Mouse (Mus musculus): ENCODE measurements around the gene Gm49450.
"Not testable (repeated sequence)": the region's sequence is repeated elsewhere in the genome, so short reads cannot be mapped to it uniquely, and the experiment has no call there.

DNA sequence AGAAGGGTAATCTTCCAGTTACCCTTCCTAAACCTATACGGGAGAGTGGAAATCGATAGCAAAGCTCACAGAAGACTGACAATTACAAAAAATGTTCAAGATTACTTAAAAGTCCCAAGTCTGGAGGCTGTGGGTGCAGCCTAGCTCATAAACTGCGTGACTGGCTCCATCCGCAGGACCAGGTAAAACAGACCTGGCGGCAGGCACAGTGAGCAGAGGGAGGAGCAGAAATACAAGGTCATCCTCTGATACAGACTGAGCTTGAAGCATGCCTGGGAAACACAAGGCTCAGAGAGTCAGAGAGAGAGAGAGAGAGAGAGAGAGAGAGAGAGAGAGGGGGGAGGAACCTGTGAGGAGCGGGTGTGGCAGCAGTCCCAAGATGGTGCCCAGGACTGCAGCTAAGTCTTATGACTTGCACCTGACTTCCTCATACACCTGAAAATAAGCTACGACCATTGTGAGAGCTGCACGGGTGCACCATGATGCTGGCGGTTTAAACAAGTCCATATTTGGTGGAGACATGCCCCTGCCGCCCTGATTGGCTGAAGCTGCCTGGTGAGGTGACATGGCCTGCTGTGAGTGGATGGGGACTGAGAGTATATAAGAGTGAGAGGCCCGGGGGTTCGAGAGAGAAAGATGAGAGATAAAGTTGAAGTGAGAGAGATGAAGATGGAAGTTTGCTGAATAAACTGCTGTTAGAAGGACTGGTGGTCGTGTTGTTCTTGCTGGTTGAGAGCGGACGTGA lies 18.4 kb upstream of the Gm49450 start:
- not testable (repeated sequence) for TF ChIP-seq POLR2A (IDR thresholded peaks at IDR 0.05; ENCODE audit: low read depth, low read length); CTCF (conservative IDR thresholded peaks at IDR 0.05; ENCODE audit: insufficient read depth, insufficient read length, low read depth, low read length)

Data from kidney, adult 2 months (tissue).